Mouse (Mus musculus) right cerebral cortex, postnatal 25 days (tissue): ENCODE results near the gene Gpr35.
A peak's percentile ranks its signal among the peaks of the same experiment; 100 is the strongest.

Source experiments
- DNase-seq: peaks from one replicate; pipeline ENCODE4 v3.0.0; 2022

Gpr35 gene

GRCm38 (mm10) chr1:92950607-92951006 is at the start of gene Gpr35:
TSS of gene Gpr35 (plus strand) at chr1:92950865.
- DNase-seq, result no peak

DNA sequence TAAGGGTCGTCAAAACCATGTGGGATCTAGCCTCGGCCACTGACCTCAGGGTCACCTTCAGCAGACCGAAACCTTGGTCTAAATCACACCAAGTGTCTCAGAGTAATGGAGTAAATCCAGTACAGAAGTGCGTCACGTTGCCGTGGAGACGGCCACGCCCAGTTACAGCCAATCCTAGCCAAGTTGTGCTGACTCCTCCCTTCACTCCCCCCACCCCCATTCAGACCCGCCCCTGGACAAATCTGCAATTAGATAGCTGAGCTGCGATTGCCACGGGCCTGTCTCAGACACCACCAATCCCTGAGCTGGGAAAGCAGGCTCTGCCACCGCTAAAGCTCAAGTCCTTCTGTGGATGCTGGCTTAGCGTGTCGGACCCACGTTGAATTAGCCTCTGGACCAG is 47.9 kb upstream of the Gpr35 start, which contains the start of gene Ankmy1:
Ankmy1 (minus strand) TSS at position 121 of the 400 bp plus-strand sequence.
- DNase-seq, result peak; percentile 57

- no peak for DNase-seq
These were observed 47.0 kb upstream of the Gpr35 start for GRCm38 (mm10) chr1:92903627-92904026.

DNA sequence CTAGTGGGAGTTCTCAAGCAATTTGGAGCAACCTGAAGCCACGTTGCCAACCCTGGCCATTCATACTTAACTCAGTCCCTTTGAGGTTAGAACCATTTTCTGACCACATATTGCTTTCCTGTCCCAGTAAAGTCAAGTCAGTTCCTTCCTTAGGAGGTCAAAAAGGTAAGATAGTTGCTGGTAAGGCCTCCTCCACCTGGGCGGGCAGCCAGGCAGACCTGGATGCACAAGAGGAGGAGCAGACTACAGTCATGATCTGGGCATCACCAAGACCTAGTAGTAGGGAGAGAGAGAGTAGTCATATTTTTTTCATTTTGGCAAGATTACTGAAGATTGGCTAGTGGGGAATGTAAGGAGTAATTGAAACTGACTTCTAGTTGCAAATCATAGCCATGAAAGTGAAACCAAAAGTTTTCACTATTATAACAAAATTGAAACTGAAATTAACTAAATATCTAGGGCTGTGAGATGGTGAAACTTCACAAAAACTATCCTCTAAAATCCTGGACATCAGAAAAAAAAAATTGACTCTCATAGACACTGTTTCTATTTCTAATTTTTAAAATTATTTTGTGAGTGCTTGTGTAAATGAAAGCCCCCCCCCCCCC is 44.9 kb upstream of the Gpr35 start:
- DNase-seq, result no peak

DNA sequence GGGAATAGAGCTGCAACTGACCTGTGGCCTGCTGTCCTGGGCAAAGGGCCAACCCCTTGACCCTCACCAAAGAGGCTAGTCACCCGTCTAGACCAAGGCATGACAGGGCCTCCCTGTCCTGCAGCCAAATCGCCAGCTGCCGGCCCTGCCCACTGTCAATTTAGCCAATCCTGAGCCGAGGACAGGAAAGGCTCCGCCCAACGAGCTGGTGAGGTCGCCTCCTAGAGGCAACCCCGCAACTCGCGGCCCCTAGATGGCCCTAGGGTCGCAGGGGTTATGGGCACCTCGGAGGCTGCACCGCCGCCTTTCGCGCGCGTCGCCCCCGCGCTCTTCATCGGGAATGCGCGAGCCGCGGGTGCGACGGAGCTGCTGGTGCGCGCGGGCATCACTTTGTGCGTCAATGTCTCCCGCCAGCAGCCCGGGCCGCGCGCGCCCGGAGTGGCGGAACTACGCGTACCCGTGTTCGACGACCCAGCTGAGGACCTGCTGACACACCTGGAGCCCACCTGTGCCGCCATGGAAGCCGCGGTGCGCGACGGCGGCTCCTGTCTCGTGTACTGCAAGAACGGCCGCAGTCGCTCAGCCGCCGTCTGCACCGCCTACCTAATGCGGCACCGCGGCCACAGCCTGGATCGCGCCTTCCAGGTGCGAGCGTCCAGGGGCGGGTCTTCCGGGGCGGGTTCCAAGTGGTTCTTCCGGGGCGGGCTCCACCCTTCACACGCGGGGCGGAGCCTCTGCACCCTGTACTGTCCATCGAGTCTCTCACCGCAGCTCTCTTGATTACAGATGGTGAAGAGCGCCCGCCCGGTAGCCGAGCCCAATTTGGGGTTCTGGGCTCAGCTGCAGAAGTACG is 43.7 kb upstream of the Gpr35 start, which contains the start of gene Dusp28:
Dusp28 (plus strand) TSS at position 203 of the 853 bp plus-strand sequence.
- peak; percentile 85 for DNase-seq

DNA sequence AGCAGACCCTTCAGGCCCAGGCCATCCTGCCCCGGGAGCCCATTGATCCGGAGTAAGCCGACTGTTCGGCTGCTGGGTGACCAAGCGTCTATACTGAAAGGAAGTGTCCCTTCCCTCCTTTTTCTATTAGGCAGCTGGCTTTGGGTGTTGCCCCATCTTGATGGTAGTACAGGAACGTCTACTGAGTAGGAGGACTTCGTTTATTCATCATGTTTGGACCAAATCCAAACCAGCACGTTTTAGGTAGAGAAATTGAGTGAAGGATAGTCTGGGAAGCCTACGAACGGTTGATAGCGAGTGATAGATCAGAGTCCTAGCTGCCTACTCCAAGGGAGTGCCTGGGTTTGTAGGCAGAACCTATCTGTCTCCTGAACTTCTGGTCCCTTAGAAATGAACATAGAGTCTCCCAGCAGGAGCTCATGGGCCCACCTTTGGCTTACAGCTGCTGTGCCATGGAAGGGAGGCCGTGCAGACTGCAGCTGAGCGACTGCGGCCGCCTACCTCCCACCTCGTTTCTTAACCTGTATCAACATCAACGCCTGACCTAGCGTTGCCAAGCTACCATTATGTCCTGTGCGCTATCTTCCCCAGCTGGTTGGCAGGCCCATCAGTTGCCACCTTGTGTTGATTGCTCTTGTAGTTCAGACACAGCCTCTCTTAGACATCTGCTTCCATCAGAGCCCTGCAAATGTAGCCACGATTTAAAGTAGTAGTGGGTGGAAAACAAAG is 42.9 kb upstream of the Gpr35 start:
- no peak for DNase-seq

- DNase-seq, result no peak
These were observed 42.0 kb upstream of the Gpr35 start for GRCm38 (mm10) chr1:92908664-92909063.

DNA sequence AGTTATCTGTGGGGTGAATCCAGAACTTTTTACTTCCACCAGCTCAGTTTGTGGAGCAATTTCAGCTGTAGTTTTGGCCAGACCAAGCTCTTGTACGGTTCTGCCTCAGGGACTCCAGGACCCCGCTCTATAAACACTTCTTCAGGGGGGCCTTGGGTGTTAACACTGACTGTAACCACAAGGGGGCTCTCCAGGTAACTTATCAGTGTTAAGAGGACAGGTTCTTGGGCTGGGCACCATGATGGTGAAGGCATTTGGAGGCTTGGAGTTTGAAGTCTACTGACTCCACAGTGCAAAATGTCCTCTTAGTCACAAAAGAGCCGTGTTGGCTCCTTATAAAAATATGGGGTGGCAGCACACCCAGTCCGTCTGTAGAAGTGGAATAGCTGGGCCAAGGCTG is 41.6 kb upstream of the Gpr35 start:
- DNase-seq, result no peak

GRCm38 (mm10) chr1:92910239-92910885 is 40.3 kb upstream of the Gpr35 start, which contains the start of gene Rnpepl1:
TSS of gene Rnpepl1 (plus strand) at chr1:92910783.
- peak; percentile 82 for DNase-seq

- DNase-seq, result peak; percentile 80
These were observed 39.5 kb upstream of the Gpr35 start for GRCm38 (mm10) chr1:92910925-92911720.

DNA sequence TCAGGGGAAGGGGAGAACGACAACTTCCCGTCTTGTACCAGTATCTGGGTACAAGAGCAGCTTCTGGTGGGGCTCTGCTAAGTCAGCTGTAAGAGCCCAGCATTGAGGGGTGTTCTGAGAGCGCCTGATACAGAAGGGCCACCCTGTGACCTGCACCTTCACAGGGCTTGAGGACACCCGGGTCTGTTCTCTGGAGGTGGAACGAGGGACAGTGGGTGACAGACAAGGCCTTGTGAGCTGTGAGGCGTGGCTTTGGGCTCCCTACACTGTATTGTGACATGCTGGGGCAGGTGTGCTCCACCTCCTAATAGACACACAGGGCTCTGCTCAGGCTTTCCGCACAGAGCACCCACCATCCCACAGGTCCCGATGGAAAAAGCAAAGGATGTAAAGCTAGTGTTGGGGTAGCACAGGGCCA is 38.9 kb upstream of the Gpr35 start:
- no peak for DNase-seq

DNA sequence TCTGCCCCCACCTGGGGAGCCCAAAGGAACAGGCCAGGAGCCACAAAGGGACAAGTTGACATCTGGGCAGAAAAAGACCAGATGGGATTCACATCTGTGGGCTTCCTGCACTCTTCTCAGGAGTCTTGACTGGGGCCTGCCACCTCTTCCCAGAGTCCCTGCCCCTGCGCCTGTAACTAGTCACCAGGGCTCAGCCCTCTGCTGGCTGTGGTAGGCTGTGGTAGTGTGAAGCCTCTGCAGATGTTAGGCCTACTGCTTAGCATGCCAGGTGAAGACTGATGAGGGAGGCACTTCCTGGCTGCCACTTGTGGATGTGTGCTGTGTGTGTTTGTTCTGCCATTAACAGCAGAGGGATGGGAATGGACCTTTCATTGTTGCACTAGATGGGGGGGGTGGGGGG is 38.4 kb upstream of the Gpr35 start:
- DNase-seq, result no peak

GRCm38 (mm10) chr1:92914239-92914638 is 36.4 kb upstream of the Gpr35 start:
- DNase-seq, result no peak

GRCm38 (mm10) chr1:92914993-92915392 is 35.7 kb upstream of the Gpr35 start:
- DNase-seq, result no peak

- DNase-seq, result no peak
These were observed 33.9 kb upstream of the Gpr35 start for GRCm38 (mm10) chr1:92916725-92917124.

GRCm38 (mm10) chr1:92919151-92919550 is 31.5 kb upstream of the Gpr35 start:
- DNase-seq, result no peak

GRCm38 (mm10) chr1:92919775-92920174 is 30.9 kb upstream of the Gpr35 start:
- no peak for DNase-seq

- DNase-seq, result no peak
These were observed 30.0 kb upstream of the Gpr35 start for GRCm38 (mm10) chr1:92920474-92921200.

- no peak for DNase-seq
These were observed 29.2 kb upstream of the Gpr35 start for GRCm38 (mm10) chr1:92921496-92921895.

- no peak for DNase-seq
These were observed 20.4 kb upstream of the Gpr35 start for GRCm38 (mm10) chr1:92930171-92930706.

- no peak for DNase-seq
These were observed 17.1 kb upstream of the Gpr35 start for GRCm38 (mm10) chr1:92933611-92934010.
